Mouse (Mus musculus): ENCODE data around the gene Slc9a3r1. TPM values are rescaled to one million over a fixed set of nuclear protein-coding genes. Genes with fewer than 3 reads are reported as not detected.

The Slc9a3r1 gene
- polyA plus RNA-seq, 1 experiment from 2014 or later: 74.5 TPM

- H3K4me2 ChIP-seq: peak overlapping the region; percentile 84
- peaks cover 12% of the 10 kb centered on the region for H3K36me3 ChIP-seq
- WGBS (ENCODE audit: insufficient replicate concordance): 10% methylated on average over 9 of the region's 9 CpGs
- peak overlapping the region; percentile 70 for H3K4me3 ChIP-seq
- H3K4me1 ChIP-seq: peaks cover 70% of the 10 kb centered on the region
- H3K9ac ChIP-seq: peak overlapping the region; percentile 75
- H3K27ac ChIP-seq: peak overlapping the region; percentile 28; the same call in 1 of the 2 replicates
- ATAC-seq: no peak
- no peaks in the 10 kb centered on the region for H3K9me3 ChIP-seq (replicated peaks)
- no peaks in the 10 kb centered on the region for H3K27me3 ChIP-seq (replicated peaks)
Observed at GRCm38 (mm10) chr11:115164976-115165374, 1.8 kb downstream of the Slc9a3r1 start.

- WGBS (ENCODE audit: insufficient replicate concordance): 73% methylated on average over 3 of the region's 3 CpGs
- H3K9me3 ChIP-seq (replicated peaks): no peaks in the 10 kb centered on the region
- no peak overlapping the region for H3K4me2 ChIP-seq
- H3K27ac ChIP-seq: no peak overlapping the region
- H3K4me3 ChIP-seq: no peak overlapping the region
- no peak for ATAC-seq
- H3K4me1 ChIP-seq: peaks cover 57% of the 10 kb centered on the region
- H3K9ac ChIP-seq: no peak overlapping the region
- peaks cover 18% of the 10 kb centered on the region for H3K36me3 ChIP-seq
- H3K27me3 ChIP-seq (replicated peaks): no peaks in the 10 kb centered on the region
Observed at GRCm38 (mm10) chr11:115166776-115167175, 3.6 kb downstream of the Slc9a3r1 start.

- Histone ChIP-seq H3K4me1 (peaks cover 57% of the 10 kb centered on the region), H3K36me3 (peaks cover 18% of the 10 kb centered on the region), H3K4me3 (no peak overlapping the region), H3K4me2 (0 out of 2 replicates have a peak overlapping the region, but pooled peaks have one; percentile 8), H3K27ac (no peak overlapping the region), H3K9me3 (replicated peaks) (no peaks in the 10 kb centered on the region), H3K9ac (no peak overlapping the region), H3K27me3 (replicated peaks) (no peaks in the 10 kb centered on the region)
- 69% methylated on average over 8 of the region's 8 CpGs for WGBS (ENCODE audit: insufficient replicate concordance)
- ATAC-seq: no peak
Observed at GRCm38 (mm10) chr11:115167631-115168249, 4.6 kb downstream of the Slc9a3r1 start.

- H3K36me3 ChIP-seq: peaks cover 18% of the 10 kb centered on the region
- H3K9me3 ChIP-seq (replicated peaks): no peaks in the 10 kb centered on the region
- H3K9ac ChIP-seq: no peak overlapping the region
- no peak overlapping the region for H3K4me3 ChIP-seq
- ATAC-seq: no peak
- H3K4me1 ChIP-seq: peaks cover 64% of the 10 kb centered on the region
- H3K27me3 ChIP-seq (replicated peaks): no peaks in the 10 kb centered on the region
- no peak overlapping the region for H3K27ac ChIP-seq
- WGBS (ENCODE audit: insufficient replicate concordance): 78% methylated on average over 4 of the region's 4 CpGs
- no peak overlapping the region for H3K4me2 ChIP-seq
Observed at GRCm38 (mm10) chr11:115169430-115169829, 6.3 kb downstream of the Slc9a3r1 start.

GRCm38 (mm10) chr11:115171125-115171524, 8.0 kb downstream of the Slc9a3r1 start:
- Histone ChIP-seq H3K4me1 (peaks cover 64% of the 10 kb centered on the region), H3K36me3 (peaks cover 22% of the 10 kb centered on the region), H3K9ac (no peak overlapping the region), H3K9me3 (replicated peaks) (no peaks in the 10 kb centered on the region), H3K27me3 (replicated peaks) (no peaks in the 10 kb centered on the region), H3K27ac (no peak overlapping the region), H3K4me3 (no peak overlapping the region), H3K4me2 (no peak overlapping the region)
- WGBS (ENCODE audit: insufficient replicate concordance): 70% methylated on average over 8 of the region's 8 CpGs
- ATAC-seq: no peak

- H3K9me3 ChIP-seq (replicated peaks): no peaks in the 10 kb centered on the region
- no peak overlapping the region for H3K27ac ChIP-seq
- no peak for ATAC-seq
- H3K4me1 ChIP-seq: peaks cover 66% of the 10 kb centered on the region
- peaks cover 34% of the 10 kb centered on the region for H3K36me3 ChIP-seq
- no peak overlapping the region for H3K4me3 ChIP-seq
- no peaks in the 10 kb centered on the region for H3K27me3 ChIP-seq (replicated peaks)
- peak overlapping the region; percentile 39; the same call in 1 of the 2 replicates for H3K4me2 ChIP-seq
- H3K9ac ChIP-seq: no peak overlapping the region
- WGBS (ENCODE audit: insufficient replicate concordance): 28% methylated on average over 4 of the region's 4 CpGs
Observed at GRCm38 (mm10) chr11:115172825-115173287, 9.7 kb downstream of the Slc9a3r1 start.

- peaks cover 68% of the 10 kb centered on the region for H3K4me1 ChIP-seq
- WGBS (ENCODE audit: insufficient replicate concordance): 18% methylated on average over 16 of the region's 16 CpGs
- H3K27ac ChIP-seq: no peak overlapping the region
- no peak overlapping the region for H3K4me3 ChIP-seq
- H3K27me3 ChIP-seq (replicated peaks): no peaks in the 10 kb centered on the region
- no peak overlapping the region for H3K9ac ChIP-seq
- peak overlapping the region; percentile 39 for H3K4me2 ChIP-seq
- no peak for ATAC-seq
- peaks cover 37% of the 10 kb centered on the region for H3K36me3 ChIP-seq
- H3K9me3 ChIP-seq (replicated peaks): no peaks in the 10 kb centered on the region
Observed at GRCm38 (mm10) chr11:115173549-115174339, 10.6 kb downstream of the Slc9a3r1 start.

- H3K4me1 ChIP-seq: peaks cover 72% of the 10 kb centered on the region
- peak overlapping the region; percentile 57 for H3K27ac ChIP-seq
Observed at GRCm38 (mm10) chr11:115176399-115177190, 13.5 kb downstream of the Slc9a3r1 start.

GRCm38 (mm10) chr11:115177559-115178195, 14.5 kb downstream of the Slc9a3r1 start:
- ATAC-seq: peak; percentile 48

More at GRCm38 (mm10) chr11:115176399-115177190, 13.5 kb downstream of the Slc9a3r1 start:
- 74% methylated on average over 24 of the region's 24 CpGs for WGBS (ENCODE audit: insufficient replicate concordance)
- H3K4me3 ChIP-seq: no peak overlapping the region
- ATAC-seq: no peak
- no peaks in the 10 kb centered on the region for H3K9me3 ChIP-seq (replicated peaks)
- H3K36me3 ChIP-seq: peaks cover 56% of the 10 kb centered on the region
- H3K27me3 ChIP-seq (replicated peaks): no peaks in the 10 kb centered on the region
- no peak overlapping the region for H3K4me2 ChIP-seq
- H3K9ac ChIP-seq: no peak overlapping the region

GRCm38 (mm10) chr11:115178766-115179165, 15.6 kb downstream of the Slc9a3r1 start:
- no peak overlapping the region for H3K4me3 ChIP-seq
- H3K4me1 ChIP-seq: peaks cover 63% of the 10 kb centered on the region
- no peaks in the 10 kb centered on the region for H3K9me3 ChIP-seq (replicated peaks)
- H3K36me3 ChIP-seq: peaks cover 64% of the 10 kb centered on the region
- no peak overlapping the region for H3K27ac ChIP-seq
- no peak for ATAC-seq
- no peaks in the 10 kb centered on the region for H3K27me3 ChIP-seq (replicated peaks)
- H3K9ac ChIP-seq: no peak overlapping the region
- H3K4me2 ChIP-seq: no peak overlapping the region
- whole genome bisulfite sequencing (ENCODE audit: insufficient replicate concordance): 65% methylated on average over 2 of the region's 2 CpGs

More at GRCm38 (mm10) chr11:115177559-115178195, 14.5 kb downstream of the Slc9a3r1 start:
- H3K9ac ChIP-seq: no peak overlapping the region
- H3K36me3 ChIP-seq: peaks cover 62% of the 10 kb centered on the region
- H3K27me3 ChIP-seq (replicated peaks): no peaks in the 10 kb centered on the region
- peaks cover 71% of the 10 kb centered on the region for H3K4me1 ChIP-seq
- peak overlapping the region; percentile 45 for H3K4me2 ChIP-seq
- peak overlapping the region; percentile 57 for H3K27ac ChIP-seq
- H3K4me3 ChIP-seq: no peak overlapping the region
- 65% methylated on average over 10 of the region's 10 CpGs for WGBS (ENCODE audit: insufficient replicate concordance)
- H3K9me3 ChIP-seq (replicated peaks): no peaks in the 10 kb centered on the region

- ATAC-seq: no peak
- Histone ChIP-seq H3K27ac (no peak overlapping the region), H3K4me3 (no peak overlapping the region), H3K36me3 (peaks cover 64% of the 10 kb centered on the region), H3K4me2 (no peak overlapping the region), H3K9ac (no peak overlapping the region), H3K4me1 (peaks cover 59% of the 10 kb centered on the region), H3K9me3 (replicated peaks) (no peaks in the 10 kb centered on the region), H3K27me3 (replicated peaks) (no peaks in the 10 kb centered on the region)
- 58% methylated on average over 6 of the region's 6 CpGs for WGBS (ENCODE audit: insufficient replicate concordance)
Observed at GRCm38 (mm10) chr11:115179191-115179590, 16.1 kb downstream of the Slc9a3r1 start.
